Mouse (Mus musculus): ENCODE results near the gene Orc3. TPM values are rescaled to one million over a fixed set of nuclear protein-coding genes. Genes with fewer than 3 reads are reported as not detected.

Gene Orc3
- polyA plus RNA-seq, 1 experiment: 76.4 TPM

GRCm38 (mm10) chr4:34560971-34561370, 53.8 kb downstream of the Orc3 start:
- Histone ChIP-seq H3K4me3 (ENCODE audit: insufficient read depth, low read length) (no peak overlapping the region), H3K4me1 (ENCODE audit: control insufficient read depth, insufficient read depth, low read length) (no peaks in the 10 kb centered on the region), H3K27ac (ENCODE audit: insufficient read depth, low read length) (no peak overlapping the region)
- TF ChIP-seq CTCF (IDR thresholded peaks at IDR 0.05; ENCODE audit: borderline replicate concordance, insufficient read depth, low read length) (peak; percentile 23; the same call in 1 of the 2 replicates), POLR2A (IDR thresholded peaks at IDR 0.05; ENCODE audit: low read depth, low read length) (no peak)

DNA sequence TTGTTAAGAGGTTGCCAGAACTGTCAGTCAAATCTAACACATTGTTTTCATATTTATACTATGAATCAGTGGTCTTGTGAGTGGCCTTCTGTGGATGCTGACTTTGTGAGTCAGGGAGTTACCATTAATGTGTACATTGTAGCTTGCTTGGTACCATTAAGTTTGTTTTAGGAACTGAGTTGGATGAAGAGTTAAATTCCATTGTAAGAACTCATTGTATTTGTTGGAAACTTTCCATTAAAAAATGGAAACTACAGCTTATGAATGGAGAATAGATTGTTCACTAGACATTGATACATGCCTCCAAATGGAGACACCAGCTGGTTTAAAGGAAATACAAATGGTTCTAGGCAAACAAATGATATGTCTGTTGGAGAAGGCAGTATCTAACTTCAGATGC, 58.6 kb downstream of the Orc3 start:
- no peak for TF ChIP-seq POLR2A (IDR thresholded peaks at IDR 0.05; ENCODE audit: low read depth, low read length)
- no peak for TF ChIP-seq CTCF (IDR thresholded peaks at IDR 0.05; ENCODE audit: borderline replicate concordance, insufficient read depth, low read length)
- peaks cover 5% of the 10 kb centered on the region for H3K4me1 ChIP-seq (ENCODE audit: control insufficient read depth, insufficient read depth, low read length)
- H3K27ac ChIP-seq (ENCODE audit: insufficient read depth, low read length): peak overlapping the region; percentile 88; the same call in 1 of the 2 replicates
- H3K4me3 ChIP-seq (ENCODE audit: insufficient read depth, low read length): no peak overlapping the region

DNA sequence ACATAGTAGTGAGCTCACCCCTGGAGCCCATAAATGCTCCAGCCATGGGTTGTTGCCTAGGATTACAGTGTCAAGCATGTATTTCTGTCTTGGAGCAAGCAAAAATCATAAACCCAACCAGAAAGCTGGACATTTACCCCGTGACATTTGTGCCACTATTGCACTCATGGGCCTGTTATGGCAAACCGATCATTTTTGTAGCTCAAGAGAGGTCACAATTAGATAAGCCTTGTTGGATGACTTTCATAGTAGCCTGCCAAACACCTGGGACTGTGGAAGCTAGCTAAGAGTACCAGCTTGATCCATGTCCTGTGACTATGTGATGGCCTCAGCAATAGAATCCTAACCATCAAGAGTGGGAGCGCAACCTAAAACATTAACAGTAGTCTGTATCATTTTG, 59.1 kb downstream of the Orc3 start:
- Histone ChIP-seq H3K4me3 (ENCODE audit: insufficient read depth, low read length) (no peak overlapping the region), H3K27ac (ENCODE audit: insufficient read depth, low read length) (peak overlapping the region; percentile 88), H3K4me1 (ENCODE audit: control insufficient read depth, insufficient read depth, low read length) (peaks cover 5% of the 10 kb centered on the region)
- TF ChIP-seq CTCF (IDR thresholded peaks at IDR 0.05; ENCODE audit: borderline replicate concordance, insufficient read depth, low read length) (no peak), POLR2A (IDR thresholded peaks at IDR 0.05; ENCODE audit: low read depth, low read length) (no peak)

DNA sequence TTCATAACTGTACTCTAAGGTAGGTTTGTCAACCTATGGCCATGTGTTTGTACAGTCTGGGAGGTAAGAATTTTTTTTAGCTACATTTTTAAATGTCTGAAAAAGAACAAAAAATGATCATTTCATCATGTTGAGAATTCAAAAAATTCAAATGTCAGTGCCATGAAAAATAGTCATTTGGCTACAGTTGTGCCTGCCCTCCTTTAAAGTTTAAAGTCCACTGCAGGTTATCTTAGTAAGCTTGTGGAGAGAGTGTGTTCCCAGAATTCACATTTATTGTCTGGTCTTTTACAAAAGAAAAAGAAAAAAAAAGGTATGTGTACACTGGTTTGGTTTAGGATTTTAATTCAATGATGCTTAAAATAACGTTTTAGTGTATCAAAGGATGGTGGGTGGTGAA, 60.1 kb downstream of the Orc3 start:
- TF ChIP-seq POLR2A (IDR thresholded peaks at IDR 0.05; ENCODE audit: low read depth, low read length): no peak
- TF ChIP-seq CTCF (IDR thresholded peaks at IDR 0.05; ENCODE audit: borderline replicate concordance, insufficient read depth, low read length): no peak
- Histone ChIP-seq H3K4me1 (ENCODE audit: control insufficient read depth, insufficient read depth, low read length) (peaks cover 5% of the 10 kb centered on the region), H3K4me3 (ENCODE audit: insufficient read depth, low read length) (no peak overlapping the region), H3K27ac (ENCODE audit: insufficient read depth, low read length) (no peak overlapping the region)

DNA sequence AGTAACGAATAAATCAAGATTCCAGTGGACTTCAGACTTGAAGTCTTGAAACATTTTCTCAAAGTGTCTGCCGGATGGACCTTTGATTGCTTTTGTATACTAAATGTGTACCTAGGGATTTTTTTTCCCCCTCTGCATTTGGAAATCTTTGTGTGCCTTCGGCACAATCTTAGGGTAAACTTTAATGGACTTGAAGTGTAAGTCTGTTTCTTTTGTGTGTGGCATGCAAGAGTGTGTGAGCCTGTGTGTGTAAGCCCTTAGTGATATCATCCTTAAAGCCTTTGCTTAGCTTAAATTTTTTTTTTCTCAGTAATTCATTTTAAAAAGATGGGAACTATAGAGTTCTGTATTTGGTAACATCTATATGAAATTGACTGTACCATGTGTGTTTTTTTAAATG, 62.8 kb downstream of the Orc3 start:
- H3K4me3 ChIP-seq (ENCODE audit: insufficient read depth, low read length): peak overlapping the region; percentile 96
- TF ChIP-seq POLR2A (IDR thresholded peaks at IDR 0.05; ENCODE audit: low read depth, low read length) (no peak), CTCF (IDR thresholded peaks at IDR 0.05; ENCODE audit: borderline replicate concordance, insufficient read depth, low read length) (no peak)
- H3K27ac ChIP-seq (ENCODE audit: insufficient read depth, low read length): peak overlapping the region; percentile 58
- peaks cover 5% of the 10 kb centered on the region for H3K4me1 ChIP-seq (ENCODE audit: control insufficient read depth, insufficient read depth, low read length)

GRCm38 (mm10) chr4:34551098-34551809, 63.5 kb downstream of the Orc3 start:
- peak overlapping the region; percentile 96 for H3K27ac ChIP-seq (ENCODE audit: insufficient read depth, low read length)
- peak overlapping the region; percentile 96 for H3K4me3 ChIP-seq (ENCODE audit: insufficient read depth, low read length)
- H3K4me1 ChIP-seq (ENCODE audit: control insufficient read depth, insufficient read depth, low read length): peaks cover 5% of the 10 kb centered on the region
- no peak for TF ChIP-seq CTCF (IDR thresholded peaks at IDR 0.05; ENCODE audit: borderline replicate concordance, insufficient read depth, low read length)
- peak; percentile 64; the same call in 1 of the 2 replicates for TF ChIP-seq POLR2A (IDR thresholded peaks at IDR 0.05; ENCODE audit: low read depth, low read length)

DNA sequence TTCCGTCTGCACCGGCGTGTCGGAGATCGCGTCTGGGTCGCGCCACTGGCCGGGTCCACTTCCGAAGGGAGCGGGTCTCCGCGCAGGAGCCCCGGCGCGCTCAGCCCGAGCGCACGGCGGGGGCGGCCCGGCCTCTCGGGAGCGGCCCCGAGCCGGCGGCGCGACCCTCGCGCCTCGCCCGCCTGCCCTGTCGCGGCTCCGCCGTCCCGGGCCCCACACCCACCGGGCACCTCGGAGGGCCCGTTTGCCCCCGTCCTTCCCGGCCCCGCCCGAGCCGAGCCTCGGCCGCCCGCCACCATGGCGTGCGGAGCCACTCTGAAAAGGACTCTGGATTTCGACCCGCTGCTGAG, 64.0 kb downstream of the Orc3 start, which contains the start of gene Akirin2:
Gene Akirin2, plus strand, starts transcription at position 190 of the 350 bp plus-strand sequence.
- peak within 1 kb of the TSS; percentile 96 for H3K27ac ChIP-seq (ENCODE audit: insufficient read depth, low read length)
- peak within 1 kb of the TSS; percentile 96 for H3K4me3 ChIP-seq (ENCODE audit: insufficient read depth, low read length)
- TF ChIP-seq POLR2A (IDR thresholded peaks at IDR 0.05; ENCODE audit: low read depth, low read length) (no peak), CTCF (IDR thresholded peaks at IDR 0.05; ENCODE audit: borderline replicate concordance, insufficient read depth, low read length) (no peak)
- H3K4me1 ChIP-seq (ENCODE audit: control insufficient read depth, insufficient read depth, low read length): peaks cover 3% of the 10 kb centered on the region

- peak overlapping the region; percentile 96 for H3K27ac ChIP-seq (ENCODE audit: insufficient read depth, low read length)
- TF ChIP-seq POLR2A (IDR thresholded peaks at IDR 0.05; ENCODE audit: low read depth, low read length) (peak; percentile 68), CTCF (IDR thresholded peaks at IDR 0.05; ENCODE audit: borderline replicate concordance, insufficient read depth, low read length) (no peak)
- H3K4me1 ChIP-seq (ENCODE audit: control insufficient read depth, insufficient read depth, low read length): no peaks in the 10 kb centered on the region
- peak overlapping the region; percentile 96 for H3K4me3 ChIP-seq (ENCODE audit: insufficient read depth, low read length)
Observed at GRCm38 (mm10) chr4:34549981-34550747, 64.6 kb downstream of the Orc3 start.

DNA sequence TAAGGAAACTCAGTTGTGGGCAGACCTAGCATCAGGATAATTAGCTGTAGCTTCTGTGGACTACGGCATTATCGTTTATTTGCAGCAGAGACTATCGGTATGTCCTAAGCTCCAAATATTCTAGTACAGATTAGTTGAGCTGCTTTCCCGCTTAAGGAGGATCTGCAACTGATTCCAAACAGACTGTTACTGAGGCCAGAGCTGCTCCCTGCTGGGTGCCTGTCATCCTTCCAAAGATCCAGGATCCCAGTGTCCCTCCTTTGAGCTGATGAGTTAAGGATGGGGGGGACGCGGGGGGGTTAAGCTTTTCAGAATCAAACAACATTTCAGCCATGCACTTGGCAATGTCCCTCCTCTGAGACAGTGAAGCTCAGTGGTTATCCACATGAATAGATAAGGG, 84.8 kb downstream of the Orc3 start:
- H3K27ac ChIP-seq (ENCODE audit: insufficient read depth, low read length): no peak overlapping the region
- no peak overlapping the region for H3K4me3 ChIP-seq (ENCODE audit: insufficient read depth, low read length)
- no peaks in the 10 kb centered on the region for H3K4me1 ChIP-seq (ENCODE audit: control insufficient read depth, insufficient read depth, low read length)
- TF ChIP-seq CTCF (IDR thresholded peaks at IDR 0.05; ENCODE audit: borderline replicate concordance, insufficient read depth, low read length) (no peak), POLR2A (IDR thresholded peaks at IDR 0.05; ENCODE audit: low read depth, low read length) (no peak)

GRCm38 (mm10) chr4:34529379-34529778, 85.4 kb downstream of the Orc3 start:
- TF ChIP-seq POLR2A (IDR thresholded peaks at IDR 0.05; ENCODE audit: low read depth, low read length) (no peak), CTCF (IDR thresholded peaks at IDR 0.05; ENCODE audit: borderline replicate concordance, insufficient read depth, low read length) (no peak)
- Histone ChIP-seq H3K27ac (ENCODE audit: insufficient read depth, low read length) (no peak overlapping the region), H3K4me3 (ENCODE audit: insufficient read depth, low read length) (no peak overlapping the region), H3K4me1 (ENCODE audit: control insufficient read depth, insufficient read depth, low read length) (no peaks in the 10 kb centered on the region)

All from embryonic fibroblast, embryonic 13.5 days (primary cell).